Mouse (Mus musculus): Measurements from ENCODE around the gene Gbx2. TPM values are rescaled to one million over a fixed set of nuclear protein-coding genes. Genes with fewer than 3 reads are reported as not detected.
A peak's percentile ranks its signal among the peaks of the same experiment; 100 is the strongest.

The Gbx2 gene
- polyA plus RNA-seq, 2 experiments = 0.55 to 0.58 TPM

GRCm38 (mm10) chr1:89941701-89942381, 10.9 kb upstream of the Gbx2 start:
- DNase-seq (ENCODE audit: low read depth in 3 of 3, low spot score in 3 of 3) = no peak
- ATAC-seq (ENCODE audit: insufficient read depth) = no peak
- TF ChIP-seq CTCF (IDR thresholded peaks at IDR 0.05; ENCODE audit: low read depth) (no peak), EP300 (IDR thresholded peaks at IDR 0.05; ENCODE audit: low read depth) (no peak)
- Histone ChIP-seq H3K4me2 (ENCODE audit: low read depth) (no peak overlapping the region; the same call in 1 of the 2 replicates), H3K27ac (no peak overlapping the region), H3K9me3 (ENCODE audit: control insufficient read depth, low read length) (no peaks in the 10 kb centered on the region), H3K9ac (replicated peaks) (no peak overlapping the region), H3K4me1 (replicated peaks; ENCODE audit: control insufficient read depth in 2 of 2, insufficient read depth in 2 of 2, low read length in 1 of 2) (no peaks in the 10 kb centered on the region), H3K36me3 (replicated peaks; ENCODE audit: control insufficient read depth, insufficient read depth, low read depth) (no peaks in the 10 kb centered on the region), H3K4me3 (ENCODE audit: insufficient read depth in 1 of 2, low read depth in 2 of 2, low read length in 2 of 2) (no peak overlapping the region), H3K27me3 (ENCODE audit: control insufficient read depth, insufficient read depth, low read length) (peaks cover 62% of the 10 kb centered on the region)
- WGBS (ENCODE audit: insufficient replicate concordance) = 1% methylated on average over 40 of the region's 40 CpGs

- H3K9me3 ChIP-seq (ENCODE audit: control insufficient read depth, low read length) = no peaks in the 10 kb centered on the region
- peaks cover 70% of the 10 kb centered on the region for H3K27me3 ChIP-seq (ENCODE audit: control insufficient read depth, insufficient read depth, low read length)
- no peak for TF ChIP-seq EP300 (IDR thresholded peaks at IDR 0.05; ENCODE audit: low read depth)
- no peak for TF ChIP-seq CTCF (IDR thresholded peaks at IDR 0.05; ENCODE audit: low read depth)
- H3K4me1 ChIP-seq (replicated peaks; ENCODE audit: control insufficient read depth in 2 of 2, insufficient read depth in 2 of 2, low read length in 1 of 2) = no peaks in the 10 kb centered on the region
- no peak overlapping the region for H3K9ac ChIP-seq (replicated peaks)
- H3K4me3 ChIP-seq (ENCODE audit: insufficient read depth in 1 of 2, low read depth in 2 of 2, low read length in 2 of 2) = no peak overlapping the region
- H3K36me3 ChIP-seq (replicated peaks; ENCODE audit: control insufficient read depth, insufficient read depth, low read depth) = no peaks in the 10 kb centered on the region
- DNase-seq (ENCODE audit: low read depth in 3 of 3, low spot score in 3 of 3) = no peak
- ATAC-seq (ENCODE audit: insufficient read depth) = no peak
- H3K27ac ChIP-seq = no peak overlapping the region
- 18% methylated on average over 15 of the region's 15 CpGs for WGBS (ENCODE audit: insufficient replicate concordance)
- H3K4me2 ChIP-seq (ENCODE audit: low read depth) = no peak overlapping the region
These were observed 10.1 kb upstream of the Gbx2 start for GRCm38 (mm10) chr1:89940961-89941524.

GRCm38 (mm10) chr1:89939981-89940726, 9.2 kb upstream of the Gbx2 start:
- Histone ChIP-seq H3K9me3 (ENCODE audit: control insufficient read depth, low read length) (no peaks in the 10 kb centered on the region), H3K4me1 (replicated peaks; ENCODE audit: control insufficient read depth in 2 of 2, insufficient read depth in 2 of 2, low read length in 1 of 2) (no peaks in the 10 kb centered on the region), H3K27ac (no peak overlapping the region), H3K4me3 (ENCODE audit: insufficient read depth in 1 of 2, low read depth in 2 of 2, low read length in 2 of 2) (no peak overlapping the region), H3K9ac (replicated peaks) (no peak overlapping the region), H3K27me3 (ENCODE audit: control insufficient read depth, insufficient read depth, low read length) (peaks cover 79% of the 10 kb centered on the region), H3K4me2 (ENCODE audit: low read depth) (peak overlapping the region; percentile 18; the same call in 1 of the 2 replicates), H3K36me3 (replicated peaks; ENCODE audit: control insufficient read depth, insufficient read depth, low read depth) (no peaks in the 10 kb centered on the region)
- ATAC-seq (ENCODE audit: insufficient read depth) = peak; percentile 26; the same call in 1 of the 2 replicates
- DNase-seq (ENCODE audit: low read depth in 3 of 3, low spot score in 3 of 3) = peak; percentile 20 to 33 (median 22)
- 4% methylated on average over 34 of the region's 34 CpGs for WGBS (ENCODE audit: insufficient replicate concordance)
- TF ChIP-seq EP300 (IDR thresholded peaks at IDR 0.05; ENCODE audit: low read depth) (no peak), CTCF (IDR thresholded peaks at IDR 0.05; ENCODE audit: low read depth) (peak; percentile 79)

- no peak overlapping the region for H3K4me2 ChIP-seq (ENCODE audit: low read depth)
- no peaks in the 10 kb centered on the region for H3K36me3 ChIP-seq (replicated peaks; ENCODE audit: control insufficient read depth, insufficient read depth, low read depth)
- H3K27me3 ChIP-seq (ENCODE audit: control insufficient read depth, insufficient read depth, low read length) = peaks cover 84% of the 10 kb centered on the region
- no peak overlapping the region for H3K9ac ChIP-seq (replicated peaks)
- no peaks in the 10 kb centered on the region for H3K9me3 ChIP-seq (ENCODE audit: control insufficient read depth, low read length)
- TF ChIP-seq EP300 (IDR thresholded peaks at IDR 0.05; ENCODE audit: low read depth) (no peak), CTCF (IDR thresholded peaks at IDR 0.05; ENCODE audit: low read depth) (no peak)
- no peak for ATAC-seq (ENCODE audit: insufficient read depth)
- H3K4me1 ChIP-seq (replicated peaks; ENCODE audit: control insufficient read depth in 2 of 2, insufficient read depth in 2 of 2, low read length in 1 of 2) = no peaks in the 10 kb centered on the region
- 26% methylated on average over 16 of the region's 16 CpGs for WGBS (ENCODE audit: insufficient replicate concordance)
- DNase-seq (ENCODE audit: low read depth in 3 of 3, low spot score in 3 of 3) = no peak
- no peak overlapping the region for H3K4me3 ChIP-seq (ENCODE audit: insufficient read depth in 1 of 2, low read depth in 2 of 2, low read length in 2 of 2)
- no peak overlapping the region for H3K27ac ChIP-seq
These were observed 8.6 kb upstream of the Gbx2 start for GRCm38 (mm10) chr1:89939596-89939960.

All from liver, embryonic 14.5 days (tissue).